Comparison of ENCODE assay signal across 8 mouse cellular contexts in genomic region chr17:26011841-26012460, GRCm38 (mm10). TPM values are rescaled to one million over a fixed set of nuclear protein-coding genes. Genes with fewer than 3 reads are reported as not detected.
A peak's percentile ranks its signal among the peaks of the same experiment; 100 is the strongest.
DNase-seq lines count a peak whose midpoint lies in the region; ATAC-seq and TF ChIP-seq lines count a peak whose summit lies in the region.

No protein-coding gene starts in this region.

- H3K4me2 ChIP-seq in embryonic facial prominence, embryonic 14.5 days (ENCODE audit: low read depth, low read length): peak overlapping the region; percentile 18; the same call in 1 of the 2 replicates
- no peak overlapping the region for H3K4me2 ChIP-seq in myocyte (ENCODE audit: low read depth)

- no peaks in the 10 kb centered on the region for H3K9me3 ChIP-seq in embryonic facial prominence, embryonic 14.5 days (ENCODE audit: control insufficient read depth, low read length)
- no peaks in the 10 kb centered on the region for H3K9me3 ChIP-seq in heart, embryonic 10.5 days

- H3ac ChIP-seq in myocyte (ENCODE audit: control insufficient read depth, insufficient read length): no peak overlapping the region

- 14% methylated on average over 15 of the region's 15 CpGs for WGBS in embryonic facial prominence, embryonic 14.5 days
- 6% methylated on average over 15 of the region's 15 CpGs for WGBS in heart, embryonic 10.5 days
- 15% methylated on average over 15 of the region's 15 CpGs for WGBS in liver, adult 2 months

- H3K36me3 ChIP-seq in embryonic facial prominence, embryonic 14.5 days (ENCODE audit: control insufficient read depth, insufficient read depth, low read length): peaks cover 57% of the 10 kb centered on the region
- H3K36me3 ChIP-seq in heart, embryonic 10.5 days: peaks cover 34% of the 10 kb centered on the region
- no peaks in the 10 kb centered on the region; the same call in 1 of the 2 replicates for H3K36me3 ChIP-seq in liver, adult 2 months (ENCODE audit: control insufficient read depth, insufficient read depth, low read length)
- H3K36me3 ChIP-seq in myocyte (ENCODE audit: control insufficient read depth, insufficient read depth): peaks cover 18% of the 10 kb centered on the region

- no peaks in the 10 kb centered on the region for H3K4me1 ChIP-seq in embryonic facial prominence, embryonic 14.5 days (ENCODE audit: control insufficient read depth, insufficient read depth, low read length)
- H3K4me1 ChIP-seq in heart, embryonic 10.5 days: peaks cover 21% of the 10 kb centered on the region
- peaks cover 4% of the 10 kb centered on the region for H3K4me1 ChIP-seq in liver, adult 2 months (ENCODE audit: control insufficient read depth, insufficient read depth, low read length)

- peak; percentile 78 for ATAC-seq in embryonic facial prominence, embryonic 14.5 days (ENCODE audit: low read depth)

- no peaks in the 10 kb centered on the region for H3K27me3 ChIP-seq in embryonic facial prominence, embryonic 14.5 days (replicated peaks; ENCODE audit: control insufficient read depth, insufficient read depth, low read length)
- H3K27me3 ChIP-seq in heart, embryonic 10.5 days (ENCODE audit: insufficient read depth, poor library complexity, severe bottlenecking): no peaks in the 10 kb centered on the region
- no peaks in the 10 kb centered on the region for H3K27me3 ChIP-seq in liver, adult 2 months (ENCODE audit: control insufficient read depth, insufficient read depth, low read length)
- H3K27me3 ChIP-seq in myocyte (ENCODE audit: control insufficient read depth, insufficient read depth, insufficient read length): no peaks in the 10 kb centered on the region

- no peaks in the 10 kb centered on the region for H3K79me2 ChIP-seq in liver, adult 2 months (ENCODE audit: control insufficient read depth, insufficient read depth, low read length)
- no peaks in the 10 kb centered on the region for H3K79me2 ChIP-seq in myocyte (ENCODE audit: control insufficient read depth, insufficient read depth)

- peak; percentile 85 for DNase-seq in A20 (ENCODE audit: low read depth, low spot score)
- DNase-seq in adrenal gland, postnatal 36 days: peak; percentile 80 to 86
- DNase-seq in embryonic facial prominence, embryonic 14.5 days (ENCODE audit: low spot score): peak; percentile 88
- peak; percentile 96 for DNase-seq in heart, embryonic 10.5 days (ENCODE audit: low spot score)
- peak; percentile 90 for DNase-seq in kidney, adult 9 months
- peak; percentile 71 for DNase-seq in liver, adult 2 months (ENCODE audit: extremely low read depth, low read depth, low spot score)
- peak; percentile 85 to 95 for DNase-seq in spleen, postnatal 4 days (ENCODE audit: low spot score in 2 of 2)

- no peak for TF ChIP-seq POLR2A in liver, adult 2 months (IDR thresholded peaks at IDR 0.05; ENCODE audit: extremely low read depth, insufficient read depth, low read length)
- no peak for TF ChIP-seq POLR2A in myocyte (IDR thresholded peaks at IDR 0.05; ENCODE audit: insufficient read length, low read depth)

- H3K9ac ChIP-seq in embryonic facial prominence, embryonic 14.5 days (ENCODE audit: low read depth, low read length): no peak overlapping the region
- H3K9ac ChIP-seq in liver, adult 2 months (ENCODE audit: low read depth, low read length): no peak overlapping the region

- no peak overlapping the region for H3K4me3 ChIP-seq in embryonic facial prominence, embryonic 14.5 days (ENCODE audit: low read depth, low read length)
- H3K4me3 ChIP-seq in heart, embryonic 10.5 days: peak overlapping the region; percentile 36
- no peak overlapping the region for H3K4me3 ChIP-seq in liver, adult 2 months (ENCODE audit: insufficient read depth, low read depth, low read length)
- no peak overlapping the region for H3K4me3 ChIP-seq in myocyte

- no peak overlapping the region for H3K27ac ChIP-seq in embryonic facial prominence, embryonic 14.5 days (replicated peaks; ENCODE audit: low read depth, low read length)
- H3K27ac ChIP-seq in heart, embryonic 10.5 days: no peak overlapping the region
- H3K27ac ChIP-seq in liver, adult 2 months (replicated peaks; ENCODE audit: insufficient read depth, low read depth, low read length): no peak overlapping the region

- peak; percentile 88 for TF ChIP-seq CTCF in liver, adult 2 months (IDR thresholded peaks at IDR 0.05; ENCODE audit: low read depth, low read length)

TF ChIP-seq in myocyte, 11 proteins besides CTCF, POLR2A, EP300 and RAD21:
- TF ChIP-seq E2F4 (IDR thresholded peaks at IDR 0.05; ENCODE audit: insufficient read depth) (no peak), REST (IDR thresholded peaks at IDR 0.05; ENCODE audit: insufficient read depth, insufficient read length) (peak; percentile 90)

RNA-seq across cellular contexts. Expression of gene Capn15, which starts 26.4 kb away (rescaled TPM):
- 10 to 100 TPM; 16.7 to 23.8 TPM for total RNA-seq in adrenal gland, postnatal 36 days (2021)
- polyA plus RNA-seq in embryonic facial prominence, embryonic 14.5 days (2014; fragmentation: Nextera tagmentation; extraction: Ambion mirVana): 25.2 and 25.8 TPM in 2 replicates
- 20.1 and 21.4 TPM in 2 replicates for polyA plus RNA-seq in heart, embryonic 10.5 days (2016; fragmentation: Nextera tagmentation; extraction: Ambion mirVana)
- total RNA-seq in liver, adult 2 months (2014; rRNA removed): 1.8 and 3.0 TPM in 2 replicates
- 16.8 and 23.3 TPM in 2 replicates for polyA plus RNA-seq in liver, adult 2 months (2012; rRNA removed)
- polyA plus RNA-seq in myocyte (2012; fragmentation: generic; extraction: Trizol): 7.2 TPM

RNA-seq across cellular contexts. Expression of gene Rab11fip3, which starts 57.4 kb away (rescaled TPM):
- total RNA-seq in adrenal gland, postnatal 36 days (2021): 10 to 100 TPM; 17.9 to 21.9 TPM
- polyA plus RNA-seq in embryonic facial prominence, embryonic 14.5 days (2014; fragmentation: Nextera tagmentation; extraction: Ambion mirVana): 15.8 and 17.7 TPM in 2 replicates
- 12.3 and 16.6 TPM in 2 replicates for polyA plus RNA-seq in heart, embryonic 10.5 days (2016; fragmentation: Nextera tagmentation; extraction: Ambion mirVana)
- total RNA-seq in liver, adult 2 months (2014; rRNA removed): 4.6 and 7.7 TPM in 2 replicates
- 11.1 and 13.2 TPM in 2 replicates for polyA plus RNA-seq in liver, adult 2 months (2012; rRNA removed)
- polyA plus RNA-seq in myocyte (2012; fragmentation: generic; extraction: Trizol): 19.7 TPM

RNA-seq across cellular contexts. Expression of gene A930017K11Rik, which starts 59.6 kb away (rescaled TPM):
- total RNA-seq in adrenal gland, postnatal 36 days (2021): not detected
- 0.16 TPM in 1 of 2 replicates, not detected in the other for polyA plus RNA-seq in embryonic facial prominence, embryonic 14.5 days (2014; fragmentation: Nextera tagmentation; extraction: Ambion mirVana)
- polyA plus RNA-seq in heart, embryonic 10.5 days (2016; fragmentation: Nextera tagmentation; extraction: Ambion mirVana): 0.20 and 0.55 TPM in 2 replicates
- total RNA-seq in liver, adult 2 months (2014; rRNA removed): not detected in 2 replicates
- polyA plus RNA-seq in liver, adult 2 months (2012; rRNA removed): not detected in 2 replicates
- polyA plus RNA-seq in myocyte (2012; fragmentation: generic; extraction: Trizol): 0.02 TPM
